Mouse (Mus musculus) frontal cortex, adult (tissue): ENCODE data around the gene Rreb1.

Experiments
- ATAC-seq: cut with Nextera tagmentation; 2 replicates; pipeline ENCODE4 v1.9.2; 2017; ENCODE audit warnings: mild to moderate bottlenecking, moderate library complexity, mixed read lengths; ENCODE audit not compliant: low TSS enrichment

Rreb1 gene

DNA sequence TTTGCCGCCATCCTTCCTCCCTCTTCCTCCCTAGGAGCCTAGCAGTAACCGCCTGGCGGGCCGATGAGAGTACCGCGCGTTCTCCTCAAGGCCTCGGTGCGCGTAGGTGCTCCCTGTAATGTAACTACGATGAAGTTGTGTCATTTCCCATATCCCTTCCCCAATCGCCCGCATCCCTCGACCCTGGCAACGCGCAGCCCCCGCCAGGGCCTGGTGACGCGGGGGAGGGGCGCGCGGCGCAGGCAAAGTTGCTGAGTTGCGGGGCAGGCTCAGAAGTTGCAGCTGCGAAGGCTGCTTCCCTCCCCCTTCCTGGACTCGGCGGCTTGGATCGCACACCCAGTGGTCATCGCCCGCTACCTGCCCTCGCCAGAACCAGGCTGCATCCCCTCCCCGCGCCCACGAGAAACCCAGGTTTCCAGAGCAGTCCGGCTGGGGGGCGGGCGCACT is at the start of gene Rreb1:
Rreb1 (plus strand) TSS at position 254 of the 447 bp plus-strand sequence.
- peak; percentile 86 for ATAC-seq

DNA sequence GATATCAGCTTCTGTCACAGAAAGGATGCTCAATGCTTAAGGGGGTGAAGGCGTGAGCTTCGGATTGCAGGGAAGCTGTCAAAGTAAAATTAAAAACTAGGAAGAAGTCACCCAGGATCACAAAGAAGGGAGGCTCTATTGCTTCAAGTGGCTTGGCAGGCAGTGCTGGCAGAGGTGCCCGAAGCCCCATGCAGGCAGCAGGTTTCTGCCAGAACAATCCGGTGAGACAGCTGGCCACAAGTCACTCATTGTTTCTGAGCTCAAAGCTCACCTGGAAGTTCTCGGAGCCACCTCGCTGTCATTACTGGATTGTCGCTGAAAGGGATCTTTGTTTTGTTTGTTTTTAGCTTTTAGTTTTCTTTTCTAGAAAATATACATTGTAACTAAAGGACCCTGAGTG is 49.6 kb upstream of the Rreb1 start:
- no peak for ATAC-seq

DNA sequence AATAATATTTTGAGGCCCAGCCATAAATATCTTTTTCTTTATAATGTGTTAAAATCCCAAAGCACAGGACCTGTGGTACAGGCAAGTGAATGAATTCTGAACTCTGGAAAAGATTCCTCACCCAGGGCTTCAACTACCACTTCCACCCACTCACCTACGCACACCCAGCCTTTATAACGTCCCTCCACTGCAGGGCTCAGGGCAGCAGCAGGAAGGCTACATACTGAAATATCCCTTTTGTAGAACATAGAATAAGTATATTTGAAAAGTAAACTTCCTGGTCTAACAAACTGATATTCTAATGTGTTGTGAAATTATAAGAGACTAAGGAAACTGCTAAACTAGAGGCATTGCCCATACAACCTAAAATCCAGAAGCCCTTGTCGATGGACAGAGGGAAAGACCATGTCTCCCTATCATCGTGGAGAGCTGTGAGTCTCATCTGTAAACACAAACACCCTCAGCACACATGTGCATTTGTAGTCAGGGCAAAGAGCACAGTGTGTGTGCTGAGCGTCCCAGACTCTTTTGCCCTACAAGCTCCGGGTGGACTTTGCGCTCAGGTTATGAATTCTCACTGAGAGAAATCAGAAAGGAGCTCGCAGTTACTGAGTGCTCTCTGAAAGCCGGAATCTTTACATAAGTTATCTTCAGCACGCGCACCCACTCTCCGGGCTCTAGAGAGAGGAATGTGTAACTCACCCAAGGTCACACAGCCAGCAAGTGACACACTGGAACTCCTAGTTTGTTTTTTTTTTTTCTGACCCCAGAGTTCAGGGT is 46.1 kb upstream of the Rreb1 start:
- no peak for ATAC-seq

DNA sequence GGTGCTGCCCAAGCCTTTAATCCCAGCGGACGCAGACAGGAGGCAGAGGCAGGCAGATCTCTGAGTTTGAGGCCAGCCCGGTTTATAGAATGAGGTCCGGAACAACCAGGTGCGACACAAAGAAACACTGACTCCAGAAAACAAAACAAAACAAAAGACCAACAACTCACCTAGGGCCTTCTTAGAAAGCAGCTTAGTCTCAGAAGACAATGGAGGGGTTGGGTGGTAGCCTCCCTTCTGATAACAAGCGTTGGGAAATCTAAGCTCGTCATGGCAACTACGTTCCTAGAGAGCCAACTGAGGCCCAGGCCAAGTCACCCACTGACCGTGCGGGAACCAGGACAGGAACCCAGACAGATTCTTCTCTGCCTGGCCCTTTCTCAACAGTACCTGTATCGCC is 43.7 kb upstream of the Rreb1 start:
- no peak for ATAC-seq

DNA sequence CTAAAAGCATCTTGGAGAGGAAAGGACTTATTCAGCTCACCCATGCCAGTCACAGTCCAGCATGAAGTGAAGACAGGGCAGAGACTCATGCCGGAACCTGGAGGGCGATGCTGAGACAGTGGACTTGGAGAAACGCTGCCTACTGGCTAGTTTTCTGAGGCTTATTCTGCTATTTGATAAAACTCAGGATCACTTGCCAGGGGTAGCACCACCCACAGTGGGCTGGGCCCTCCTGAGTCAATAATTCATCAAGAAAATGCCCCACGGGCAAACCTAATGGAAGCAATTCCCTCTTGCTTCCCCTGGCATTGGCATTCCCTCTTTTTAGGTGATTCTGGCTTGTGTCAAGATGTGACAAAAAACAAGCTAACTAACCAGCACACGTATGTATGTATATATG is 38.1 kb upstream of the Rreb1 start:
- ATAC-seq = no peak

DNA sequence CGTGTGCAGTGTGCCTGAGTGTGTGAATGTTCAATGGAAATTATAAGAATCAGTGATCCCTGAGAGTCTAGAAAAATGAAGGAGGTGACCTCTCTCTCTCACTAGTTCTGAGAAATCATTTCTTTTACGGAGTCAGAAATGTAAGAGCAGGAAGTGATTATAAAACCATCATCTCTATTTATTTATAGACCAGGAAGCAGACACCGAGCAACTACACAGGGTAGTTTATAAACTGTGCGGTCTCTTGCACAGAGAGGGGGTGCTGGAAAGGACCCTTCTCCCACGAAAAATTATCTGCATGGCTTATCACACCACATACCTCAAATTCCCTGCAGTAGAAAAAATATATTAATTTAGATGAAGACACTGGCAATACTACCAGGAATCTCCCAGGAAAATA is 37.4 kb upstream of the Rreb1 start:
- no peak for ATAC-seq

DNA sequence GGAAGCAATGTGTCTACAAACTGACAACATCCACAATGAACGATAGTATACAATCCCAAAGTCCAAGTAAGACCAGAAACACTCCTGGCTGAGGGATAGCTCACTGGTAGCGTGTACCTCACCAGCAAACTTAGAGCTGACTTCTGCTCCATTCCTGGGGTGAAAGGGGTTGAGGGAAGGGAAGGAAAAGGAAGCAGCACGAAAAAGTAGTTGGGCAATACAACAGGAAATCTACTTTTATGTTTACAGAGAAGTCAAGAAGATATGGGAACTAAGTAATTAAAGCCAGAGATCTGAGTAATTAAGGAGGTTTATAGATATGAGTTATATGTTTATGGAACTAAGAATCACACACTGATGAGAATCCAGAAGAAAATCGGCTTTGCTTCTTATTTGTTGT is 36.0 kb upstream of the Rreb1 start:
- no peak for ATAC-seq

DNA sequence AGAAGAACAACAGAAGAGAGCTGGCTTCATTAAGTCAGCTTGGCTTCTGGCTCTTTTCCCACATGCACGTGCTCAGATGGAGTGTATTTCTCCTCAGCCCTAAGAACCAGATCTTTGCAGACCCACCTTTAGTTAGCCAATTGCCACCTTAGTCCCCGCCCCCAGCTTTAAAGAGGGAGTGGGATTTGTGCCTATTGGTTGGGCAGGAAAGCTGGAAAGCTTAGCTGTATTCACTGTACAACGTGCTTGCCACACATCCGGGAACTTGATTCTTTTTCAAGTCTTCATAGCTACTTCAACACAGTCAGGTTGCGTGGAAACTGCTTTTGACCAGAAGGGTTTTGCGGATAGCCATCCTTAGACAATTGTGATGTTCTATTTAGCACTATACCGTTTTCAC is 30.7 kb upstream of the Rreb1 start:
- no peak for ATAC-seq

DNA sequence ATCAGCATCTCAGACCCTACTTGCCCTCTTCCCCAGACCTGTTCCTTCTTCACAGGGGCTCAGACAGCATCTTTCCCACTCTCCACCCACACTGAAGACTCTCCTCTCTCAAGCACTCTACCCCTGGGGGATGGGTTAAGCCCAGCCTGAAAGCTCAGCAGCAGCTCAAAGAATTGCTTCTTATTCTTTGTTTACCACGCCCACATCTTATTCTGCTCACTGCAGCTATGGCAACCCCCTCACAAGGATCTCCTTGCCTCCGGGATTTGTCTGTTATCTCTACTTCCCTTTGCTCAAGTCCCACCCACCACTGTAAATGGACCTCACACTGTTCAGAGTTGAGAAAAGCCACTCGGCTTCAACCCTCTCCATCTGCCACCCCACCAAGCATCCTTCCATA is 28.7 kb upstream of the Rreb1 start:
- 0 out of 2 replicates have a peak, but pooled peaks have one; percentile 44 for ATAC-seq

DNA sequence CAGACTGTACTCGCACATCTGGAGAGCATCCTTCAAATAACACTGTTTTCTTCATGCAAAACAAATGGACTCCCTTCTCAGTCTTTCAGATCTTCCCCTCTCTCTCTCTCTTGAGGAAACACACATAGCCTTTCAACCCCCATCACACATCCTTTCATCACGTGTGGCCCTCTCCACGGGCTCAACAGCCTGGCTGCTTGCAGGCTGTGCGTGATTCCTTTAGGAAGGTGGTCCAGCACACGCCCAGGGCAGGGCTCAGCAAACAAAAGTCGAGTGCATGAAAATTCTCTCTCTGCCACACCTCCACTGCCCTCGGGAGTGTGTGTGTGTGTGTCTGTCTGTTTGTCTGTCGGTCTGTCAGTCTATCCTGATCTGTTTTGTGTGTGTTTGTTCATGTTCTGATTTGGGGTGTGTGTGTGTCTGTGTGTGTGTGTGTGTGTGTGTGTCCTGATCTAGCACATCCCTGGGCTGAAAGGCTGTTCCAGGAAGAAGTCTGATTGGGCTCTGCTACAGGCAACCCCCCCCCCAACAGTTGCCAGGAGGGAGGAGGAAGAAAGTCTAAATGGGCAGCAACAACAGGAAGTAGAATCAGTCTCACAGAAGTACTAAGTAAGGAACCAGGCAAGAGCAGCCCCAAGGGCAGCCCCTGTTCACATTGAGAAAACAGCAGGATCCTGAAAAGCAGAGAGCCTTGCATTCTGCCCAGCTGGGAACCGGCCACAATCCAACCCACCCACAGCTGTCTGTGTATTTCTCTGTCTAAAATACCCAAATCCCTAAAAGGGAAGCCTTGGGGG is 26.8 kb upstream of the Rreb1 start:
- peak; percentile 79 for ATAC-seq

DNA sequence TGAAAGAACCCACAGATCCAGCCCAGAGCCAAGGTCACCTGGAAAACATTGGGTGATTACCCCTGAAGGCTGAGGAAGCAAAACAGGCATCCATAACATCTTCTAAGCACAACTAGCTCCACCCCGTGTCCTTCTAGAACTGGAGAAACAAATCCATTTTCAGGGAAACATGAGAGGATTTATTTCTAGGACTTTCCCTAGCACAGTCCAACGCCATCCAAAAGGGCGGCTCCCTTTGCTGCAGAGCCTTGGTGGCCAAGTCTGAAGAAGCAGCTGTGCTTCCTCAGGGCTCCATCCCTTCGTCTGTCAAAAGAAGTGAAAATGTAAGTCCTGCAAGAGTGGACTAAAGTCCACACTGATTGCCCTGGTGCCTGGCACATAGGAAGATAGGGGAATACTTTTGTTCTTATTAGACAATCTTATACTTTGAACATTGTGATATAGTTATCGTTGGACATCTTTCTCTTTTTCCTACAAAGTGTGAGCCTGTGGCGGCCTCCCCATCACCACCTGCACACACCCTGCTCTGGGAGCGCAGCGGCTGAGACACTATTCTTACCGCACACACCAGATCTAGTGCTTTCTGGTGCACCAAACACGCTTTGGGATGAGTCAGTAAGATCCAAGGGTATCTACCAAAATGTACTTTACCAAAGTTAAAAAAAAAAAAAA is 18.7 kb upstream of the Rreb1 start:
- no peak for ATAC-seq

DNA sequence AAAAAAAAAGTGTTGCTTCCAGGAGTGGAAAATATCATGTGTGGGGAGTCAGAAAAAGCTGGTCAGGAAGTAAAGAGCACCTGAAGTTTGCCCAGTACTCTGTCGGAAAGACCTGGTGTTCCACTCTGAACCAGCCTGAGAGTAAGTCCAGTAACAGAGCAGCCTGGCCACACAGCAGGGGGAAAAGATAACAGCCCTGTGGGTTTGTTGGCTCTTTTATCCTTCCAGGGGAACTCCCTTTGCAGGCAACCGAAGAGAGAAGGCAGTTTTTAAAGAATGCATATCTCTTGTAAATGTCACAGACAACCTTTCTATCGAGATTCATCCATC is 18.2 kb upstream of the Rreb1 start:
- ATAC-seq = no peak

DNA sequence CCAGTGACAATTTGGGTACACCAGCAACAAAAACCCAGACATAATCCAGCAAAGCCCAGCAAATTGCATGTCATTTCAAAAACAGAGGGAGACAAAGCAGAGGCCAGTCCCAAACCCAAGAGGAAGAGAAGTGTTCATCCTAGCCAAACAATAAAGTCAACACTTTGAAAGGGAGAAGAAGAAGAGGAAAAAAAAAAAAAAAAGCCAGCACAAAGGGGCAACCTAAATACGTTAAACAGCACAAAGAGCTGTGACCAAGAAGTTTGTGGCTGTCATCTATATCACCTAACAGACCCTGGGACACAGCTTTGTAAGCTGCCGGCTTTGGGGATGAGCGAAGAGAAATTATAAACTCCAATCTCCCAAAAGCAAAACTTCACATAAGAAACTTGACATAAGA is 17.8 kb upstream of the Rreb1 start:
- ATAC-seq = no peak

DNA sequence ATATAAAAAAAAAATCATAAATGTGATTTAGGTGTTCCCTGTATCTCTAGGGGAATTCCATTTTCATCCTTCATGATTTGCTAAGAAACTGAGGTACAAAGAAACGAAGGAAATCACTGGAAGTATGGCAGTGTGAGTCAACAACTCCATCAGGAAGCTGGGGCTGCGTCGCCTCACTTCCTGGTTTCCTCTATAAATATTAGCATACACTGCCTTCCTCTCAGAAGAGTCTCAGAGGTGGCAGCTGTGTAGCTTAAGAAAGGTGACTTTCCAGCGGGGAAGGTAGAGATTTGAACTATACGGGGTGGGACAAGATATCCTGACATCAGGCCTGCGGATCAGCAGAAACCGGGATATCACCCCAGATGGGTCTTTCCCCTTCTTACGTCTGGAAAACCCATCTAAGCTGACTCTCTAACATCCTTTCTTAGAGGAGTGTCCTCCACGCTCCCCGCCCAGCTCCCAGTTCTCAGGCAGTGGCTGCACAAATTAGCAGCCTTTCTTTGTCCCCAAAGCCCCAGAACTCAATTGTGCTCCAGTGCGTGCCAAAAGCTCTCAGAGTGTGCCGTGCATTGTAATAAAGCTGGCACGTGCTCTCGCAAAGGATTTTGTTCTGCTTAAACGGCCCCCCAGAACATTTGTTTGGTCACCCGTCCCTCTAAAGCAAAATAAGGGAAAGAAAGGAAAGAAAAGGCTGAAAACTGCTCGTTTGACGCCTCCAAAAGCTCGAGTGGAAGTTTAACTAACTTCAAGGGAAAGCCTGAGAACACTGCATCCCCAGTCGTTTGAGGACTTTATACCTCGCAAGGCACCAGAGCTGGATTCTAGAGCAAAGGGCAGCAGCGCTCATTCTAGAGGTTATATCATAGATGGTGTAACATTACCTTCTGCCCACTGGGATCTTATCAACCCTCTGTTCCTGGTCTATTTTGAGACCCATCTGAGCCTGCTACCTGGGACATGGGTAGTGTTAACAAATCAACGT is 17.0 kb upstream of the Rreb1 start:
- ATAC-seq = peak; percentile 31; the same call in 1 of the 2 replicates

DNA sequence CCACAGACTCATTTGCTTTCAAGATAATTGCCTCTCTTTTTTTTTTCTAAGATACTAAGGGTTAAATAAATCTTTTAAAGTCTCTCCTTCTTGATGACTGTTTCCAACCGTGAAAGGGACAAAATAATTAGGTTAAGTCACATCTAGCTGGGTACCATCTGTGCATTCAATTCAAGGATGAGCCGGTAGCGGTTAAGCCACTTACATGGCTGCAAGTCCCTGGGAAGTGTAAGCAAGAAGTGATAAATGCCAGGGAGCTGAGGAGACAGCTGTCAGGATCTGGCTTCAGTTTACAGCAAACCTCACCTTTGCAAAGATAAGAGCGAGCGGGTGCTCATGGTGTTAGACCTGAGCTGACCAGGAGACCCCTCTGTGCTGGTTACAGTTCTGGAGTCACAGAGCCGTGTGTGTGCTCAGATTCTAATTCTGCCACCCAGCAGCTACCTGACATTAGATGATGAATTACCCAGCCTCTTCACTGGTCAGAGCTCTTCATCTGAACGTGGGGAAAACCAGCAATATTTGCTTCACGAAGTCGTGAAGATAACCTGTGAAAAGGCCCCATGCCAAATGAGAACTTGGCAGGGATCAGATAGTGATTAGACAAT is 14.3 kb upstream of the Rreb1 start:
- no peak for ATAC-seq

DNA sequence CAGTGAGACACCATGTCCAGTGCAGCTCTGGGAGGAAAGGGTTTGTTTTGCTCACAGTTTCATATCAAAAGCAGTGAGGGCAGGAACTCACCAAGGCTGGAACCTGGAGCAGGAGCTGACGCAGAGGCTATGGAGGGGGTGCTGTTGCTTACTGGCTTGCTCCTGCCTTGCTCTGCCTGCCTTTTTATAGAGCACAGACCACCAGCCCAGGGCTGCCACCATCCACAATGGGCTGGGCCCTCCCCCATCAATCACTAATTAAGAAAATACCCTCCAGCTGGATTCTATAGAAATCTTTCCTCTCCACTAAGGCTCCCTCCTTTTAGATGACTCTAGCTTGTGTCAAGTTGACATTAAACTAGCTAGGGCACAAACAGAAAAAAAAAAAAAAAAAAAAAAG is 8.4 kb upstream of the Rreb1 start:
- no peak for ATAC-seq

DNA sequence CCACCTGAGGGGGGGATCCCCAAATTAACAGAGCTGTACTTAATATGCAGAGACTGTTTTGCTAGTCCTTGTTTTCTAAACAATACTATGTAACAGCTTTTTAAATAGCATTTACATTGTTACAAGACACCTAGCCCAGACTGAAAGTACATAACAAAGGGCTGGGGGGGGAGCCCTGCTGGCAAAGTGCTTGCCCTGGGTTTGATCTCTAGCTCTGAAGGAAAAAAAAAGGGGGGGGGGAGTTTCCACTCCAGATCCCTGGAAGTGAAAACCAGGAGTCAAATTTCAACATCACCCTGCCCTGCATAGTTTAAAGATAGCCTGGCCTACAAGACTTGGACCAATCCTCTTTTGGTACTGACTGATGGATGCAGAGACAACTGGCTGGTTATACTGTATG is 4.7 kb upstream of the Rreb1 start:
- no peak for ATAC-seq

DNA sequence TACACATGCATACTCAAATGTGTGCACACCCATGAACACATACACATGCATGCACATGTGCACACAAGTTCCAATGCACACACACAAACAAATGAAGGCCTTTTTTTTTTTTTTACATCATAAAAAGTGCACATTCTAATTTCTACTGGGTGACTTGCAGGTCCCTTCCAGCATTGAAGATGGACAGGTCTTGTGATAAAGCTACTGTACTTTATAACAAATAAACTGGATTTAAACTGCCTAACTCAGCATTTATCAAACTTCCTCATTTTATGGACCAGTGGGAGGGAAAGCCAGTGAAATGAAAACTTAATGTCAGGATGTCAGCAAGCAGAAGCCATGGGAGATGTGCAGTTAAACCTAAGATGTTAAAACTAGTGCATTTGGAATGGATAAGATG is 1.5 kb upstream of the Rreb1 start:
- ATAC-seq = no peak

DNA sequence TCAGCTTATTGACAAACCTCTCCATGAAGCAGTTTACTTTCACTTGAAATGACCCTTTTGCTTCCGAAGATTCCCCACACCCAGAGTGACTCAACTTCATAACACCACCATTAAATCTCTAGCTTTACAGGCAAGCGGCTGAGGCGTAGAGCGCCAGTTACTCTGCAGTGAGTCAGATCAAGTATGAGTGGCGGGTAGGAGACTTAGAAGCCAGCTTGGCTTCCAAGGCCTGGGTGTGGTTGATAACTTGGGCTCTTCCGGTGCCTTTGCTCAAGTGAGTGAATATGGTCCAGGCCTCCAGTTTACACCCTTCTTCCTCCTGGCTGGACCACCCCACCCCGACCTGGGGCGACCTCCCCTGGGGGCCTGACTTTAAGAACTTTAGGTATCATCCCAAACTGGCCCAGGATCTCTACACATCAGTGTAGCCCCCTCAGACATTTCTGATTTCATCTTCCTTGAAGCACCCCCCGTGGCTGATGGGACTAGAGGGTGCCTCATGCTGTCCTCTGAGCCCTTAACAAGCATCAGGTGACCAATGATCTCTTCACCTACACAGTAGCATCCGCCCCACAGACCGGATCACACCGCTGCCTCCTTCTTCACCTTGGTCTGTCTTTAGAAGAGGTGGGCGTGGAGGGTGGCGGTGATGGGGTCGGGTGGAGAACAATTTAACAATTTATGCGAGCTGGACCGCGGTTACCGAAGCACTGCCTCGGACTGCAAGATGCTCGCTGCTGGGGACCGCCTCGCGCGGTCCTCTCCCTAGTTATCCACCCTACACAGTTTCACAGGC is 651 bp upstream of the Rreb1 start:
- peak; percentile 45; the same call in 1 of the 2 replicates for ATAC-seq

DNA sequence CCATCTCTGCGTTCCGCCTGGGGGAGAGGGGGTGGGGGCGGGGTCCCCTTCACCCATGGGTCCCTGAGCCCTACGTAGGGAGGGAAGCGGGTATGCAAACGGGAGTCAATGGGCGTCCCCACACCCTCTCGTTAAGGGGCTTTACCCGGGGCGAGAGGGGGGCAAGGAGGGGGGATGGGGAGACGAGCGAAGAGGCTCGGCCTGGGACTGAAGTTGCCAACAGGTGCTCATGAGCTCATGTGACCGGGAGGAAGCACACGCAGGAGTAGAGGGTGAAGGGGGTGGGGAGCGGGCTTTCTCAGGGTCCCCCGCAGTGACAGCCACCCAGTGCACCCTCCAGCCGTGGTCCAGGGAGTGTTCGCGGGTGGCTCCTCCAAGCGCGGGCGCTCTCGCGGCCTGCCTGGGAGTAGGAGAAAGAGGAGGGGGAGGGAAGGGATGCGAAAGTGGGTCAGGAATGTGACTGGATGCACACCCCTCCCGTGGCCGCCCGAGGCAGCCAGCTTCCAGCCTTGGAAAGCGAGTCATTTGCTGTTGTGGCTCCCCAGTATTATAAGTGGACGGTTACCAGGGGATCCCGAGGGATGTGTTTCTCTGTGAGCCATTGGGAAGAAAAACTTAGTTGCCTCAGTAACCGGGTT is 513 bp downstream of the Rreb1 start:
- ATAC-seq = peak; percentile 65
